Mouse (Mus musculus): ENCODE measurements around the gene Mlkl. TPM values are rescaled to one million over a fixed set of nuclear protein-coding genes. Genes with fewer than 3 reads are reported as not detected.
A peak's percentile ranks its signal among the peaks of the same experiment; 100 is the strongest.
"Not testable (repeated sequence)": the region's sequence is repeated elsewhere in the genome, so short reads cannot be mapped to it uniquely, and the experiment has no call there.

Mlkl gene
- total RNA-seq, 2 experiments from 2014 or later = 0.42 to 0.61 TPM

- TF ChIP-seq CTCF (IDR thresholded peaks at IDR 0.05) = peak; percentile 41
- no peak for DNase-seq (ENCODE audit: extremely low spot score in 1 of 2, low spot score in 2 of 2)
- intact Hi-C loops (cut with DNase I) = no loop called here
- H3K4me3 ChIP-seq = no peak overlapping the region
- no peak overlapping the region for H3K27ac ChIP-seq
These were observed 69.7 kb downstream of the Mlkl start for GRCm38 (mm10) chr8:111268277-111268676.

GRCm38 (mm10) chr8:111266161-111266560 lies 71.8 kb downstream of the Mlkl start:
- H3K27ac ChIP-seq; DNase-seq (ENCODE audit: extremely low spot score in 1 of 2, low spot score in 2 of 2); H3K4me3 ChIP-seq; intact Hi-C loops (cut with DNase I): not testable (repeated sequence)

- H3K27ac ChIP-seq = no peak overlapping the region
- no peak overlapping the region for H3K4me3 ChIP-seq
- no peak for TF ChIP-seq CTCF (IDR thresholded peaks at IDR 0.05)
- DNase-seq (ENCODE audit: extremely low spot score in 1 of 2, low spot score in 2 of 2) = no peak
- intact Hi-C loops (cut with DNase I) = no loop called here
These were observed 73.2 kb downstream of the Mlkl start for GRCm38 (mm10) chr8:111264693-111265220.

DNA sequence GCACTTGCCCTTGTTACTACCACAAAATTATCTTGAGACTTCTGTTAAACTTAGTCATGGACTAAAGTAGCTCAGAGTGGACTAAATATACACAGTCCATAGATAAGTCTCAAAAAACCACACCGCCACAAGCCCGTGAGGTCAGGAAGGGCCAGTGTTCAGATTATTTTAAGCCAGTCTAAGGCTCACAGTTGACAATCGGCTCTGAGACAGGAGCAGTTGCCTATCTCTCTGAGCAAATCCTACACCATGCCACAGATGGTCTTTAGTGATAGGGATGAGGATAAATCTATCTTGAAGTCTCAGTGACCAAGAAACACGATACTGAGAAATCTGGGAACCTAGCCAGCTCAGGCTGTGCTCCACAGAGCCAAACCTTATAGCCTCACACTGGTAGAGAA lies 76.0 kb downstream of the Mlkl start:
- Histone ChIP-seq H3K27ac (no peak overlapping the region), H3K4me3 (no peak overlapping the region)
- TF ChIP-seq CTCF (IDR thresholded peaks at IDR 0.05) = no peak
- intact Hi-C loops (cut with DNase I) = no loop called here
- DNase-seq (ENCODE audit: extremely low spot score in 1 of 2, low spot score in 2 of 2) = no peak

Other genes with a start within 250 kb of the Mlkl start
- gene Clec18a, start 245.8 kb downstream of the Mlkl start, total RNA-seq (2021) = 1 to 10 TPM; 3.7 to 6.4 TPM
- 10 to 100 TPM; 31.2 to 31.9 TPM for gene Pdpr, start 243.5 kb downstream of the Mlkl start, total RNA-seq (2021)
- gene Glg1, start 79.0 kb downstream of the Mlkl start, total RNA-seq (2021) = 100 to 1,000 TPM; 146 to 148 TPM
- 10 to 100 TPM; 19.6 to 19.9 TPM for gene Rfwd3, start 38.0 kb downstream of the Mlkl start, total RNA-seq (2021)
- gene Fa2h, start 55.6 kb upstream of the Mlkl start, total RNA-seq (2021) = 10 to 100 TPM; 12.4 to 13.7 TPM
- gene Wdr59, start 183.9 kb upstream of the Mlkl start, total RNA-seq (2021) = 10 to 100 TPM; 18.9 to 20.0 TPM
- gene Znrf1, start 197.9 kb upstream of the Mlkl start, total RNA-seq (2021) = 100 to 1,000 TPM; 166 to 171 TPM